Mouse (Mus musculus) right cerebral cortex, postnatal 25 days (tissue): ENCODE data around the gene Slc25a47.
"Not testable (repeated sequence)": the region's sequence is repeated elsewhere in the genome, so short reads cannot be mapped to it uniquely, and the experiment has no call there.

Source experiments
- DNase-seq: peaks from one replicate; pipeline ENCODE4 v3.0.0; 2022

Slc25a47 gene

DNA sequence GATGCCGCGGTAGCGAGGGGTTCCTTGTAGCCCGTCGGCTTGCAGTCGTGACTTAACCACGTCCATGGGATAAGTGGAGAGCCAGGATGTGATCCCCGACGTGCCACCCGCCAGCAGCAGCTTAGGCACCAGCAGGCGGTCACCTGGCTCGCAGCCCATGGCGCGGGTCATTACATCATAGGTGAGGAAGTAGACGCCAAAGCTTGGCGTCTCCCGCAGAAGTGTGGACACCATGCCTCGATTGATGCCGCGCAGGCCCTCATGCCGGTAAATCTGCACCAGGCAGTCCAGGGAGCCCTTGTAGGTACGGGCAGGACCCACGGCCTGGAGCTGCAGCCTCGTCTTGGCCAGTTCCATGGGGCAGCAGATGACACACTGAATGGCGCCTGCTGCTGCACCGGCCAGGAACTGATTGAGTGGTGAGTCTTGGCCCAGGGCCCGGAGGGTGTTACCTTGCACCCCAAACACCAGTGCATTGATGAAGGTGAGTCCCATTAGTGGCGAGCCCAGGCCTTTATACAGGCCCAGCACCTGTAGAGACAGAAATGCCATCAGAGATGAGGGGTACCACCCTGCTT lies 8.8 kb upstream of the Slc25a47 start:
- DNase-seq: no peak

DNA sequence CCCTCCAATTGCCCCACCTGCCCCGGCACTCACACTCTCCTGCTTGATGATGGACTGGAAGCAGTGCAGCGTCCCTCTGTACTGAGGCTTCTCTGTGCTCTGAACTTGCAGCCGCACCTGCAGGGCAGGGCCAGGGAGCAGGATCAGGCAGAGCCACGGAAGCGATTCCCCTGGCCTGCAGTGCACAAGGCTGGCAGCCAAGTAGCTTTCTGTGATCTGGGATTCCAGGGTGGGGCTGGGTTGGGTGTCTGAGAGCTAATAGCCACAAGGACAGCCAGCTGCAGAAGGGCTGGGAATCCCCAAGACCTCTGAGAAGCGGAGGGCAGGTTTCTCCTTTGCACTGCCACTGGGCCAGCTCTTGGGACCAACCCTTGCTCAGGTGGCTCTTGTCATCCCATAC lies 8.2 kb upstream of the Slc25a47 start:
- DNase-seq: no peak

DNA sequence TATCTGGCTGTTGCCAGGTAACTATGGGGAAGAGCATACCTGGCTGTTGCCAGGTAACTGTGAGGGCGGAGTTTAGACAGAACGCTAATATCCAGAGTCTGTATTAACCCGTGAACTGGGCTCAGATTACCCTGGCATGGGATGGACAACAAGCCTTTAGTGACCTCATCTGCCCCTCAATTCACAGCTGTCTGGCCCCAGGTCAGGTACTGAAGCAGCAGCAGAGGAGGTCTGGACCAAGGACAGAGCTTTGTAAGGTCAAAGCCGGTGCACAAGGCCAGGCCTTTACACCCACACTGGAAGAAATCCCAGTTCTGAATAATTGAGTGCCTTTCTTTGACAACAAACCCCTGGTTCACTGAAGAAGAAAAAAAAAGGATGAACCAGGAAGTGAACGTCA lies 6.2 kb upstream of the Slc25a47 start:
- DNase-seq: no peak

DNA sequence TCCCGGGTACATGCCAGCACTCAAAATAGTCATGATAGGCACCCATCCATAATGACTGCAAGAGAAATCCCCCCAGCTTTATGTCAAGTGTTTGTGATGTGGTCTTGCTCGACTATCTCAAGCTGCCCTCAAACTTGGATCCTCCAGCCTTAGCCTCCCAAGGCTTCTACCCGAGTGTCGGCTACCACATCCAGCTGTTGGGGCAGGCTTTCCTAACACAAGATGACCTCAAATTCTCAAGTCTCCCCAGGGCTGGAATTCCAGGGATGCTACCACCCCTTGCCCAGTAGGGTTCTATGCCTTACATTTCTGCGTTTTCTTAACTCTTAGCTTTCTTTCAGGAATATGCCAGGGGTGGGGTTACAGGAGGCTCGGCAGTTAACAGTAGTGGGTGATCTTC lies 5.5 kb upstream of the Slc25a47 start:
- DNase-seq: no peak

DNA sequence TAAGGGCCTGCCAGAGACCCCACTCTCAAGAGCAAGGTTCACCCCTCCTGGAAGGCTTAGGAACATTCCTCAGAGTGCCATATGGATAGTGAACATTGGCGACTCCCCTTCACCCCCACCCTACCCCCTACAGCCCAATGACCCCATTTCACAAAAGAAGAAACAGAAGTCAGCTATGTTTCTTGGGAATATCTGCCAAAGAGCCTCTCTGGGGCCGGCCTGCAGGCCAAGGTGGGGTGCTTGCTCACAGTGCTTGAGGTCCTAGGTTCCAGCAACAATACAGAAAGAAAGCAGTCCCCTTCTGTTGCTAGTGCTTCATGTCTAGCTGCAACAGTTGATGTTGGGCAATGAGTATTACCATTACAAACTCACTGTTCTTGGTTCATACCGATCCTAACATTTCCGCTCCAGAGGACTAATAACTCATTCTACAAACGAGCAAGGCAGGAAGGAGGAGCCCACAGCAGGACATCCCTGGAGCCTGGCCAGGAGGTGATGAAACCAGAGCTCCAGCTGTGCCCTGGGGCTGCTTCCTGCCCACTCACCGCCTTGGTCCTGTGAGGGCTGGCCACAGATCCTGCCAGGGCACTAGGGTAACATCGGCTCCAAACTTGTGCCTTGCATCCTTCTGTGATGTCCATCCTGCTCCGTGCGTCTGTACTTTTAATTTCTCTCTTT lies 3.7 kb upstream of the Slc25a47 start:
- DNase-seq: no peak

DNA sequence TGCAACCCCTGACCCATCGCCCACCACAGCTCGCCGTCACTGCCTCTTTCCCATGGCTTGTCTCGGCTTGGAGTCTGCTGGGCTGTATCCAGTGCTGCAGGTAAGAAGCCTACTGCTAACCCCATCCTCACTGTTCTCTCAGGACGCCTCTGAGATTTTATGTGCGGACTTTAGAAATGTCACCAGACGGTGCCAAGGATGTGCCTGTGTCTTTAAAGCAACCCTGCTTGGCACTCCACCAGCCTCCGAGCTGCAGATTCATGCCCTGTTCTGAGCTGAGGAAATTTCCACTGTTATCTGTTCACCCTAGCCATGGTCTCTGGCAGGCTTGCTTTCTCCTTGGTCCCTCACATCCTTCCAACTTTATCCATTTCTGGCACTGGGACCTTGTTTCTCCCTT lies 3.0 kb upstream of the Slc25a47 start:
- no peak for DNase-seq

DNA sequence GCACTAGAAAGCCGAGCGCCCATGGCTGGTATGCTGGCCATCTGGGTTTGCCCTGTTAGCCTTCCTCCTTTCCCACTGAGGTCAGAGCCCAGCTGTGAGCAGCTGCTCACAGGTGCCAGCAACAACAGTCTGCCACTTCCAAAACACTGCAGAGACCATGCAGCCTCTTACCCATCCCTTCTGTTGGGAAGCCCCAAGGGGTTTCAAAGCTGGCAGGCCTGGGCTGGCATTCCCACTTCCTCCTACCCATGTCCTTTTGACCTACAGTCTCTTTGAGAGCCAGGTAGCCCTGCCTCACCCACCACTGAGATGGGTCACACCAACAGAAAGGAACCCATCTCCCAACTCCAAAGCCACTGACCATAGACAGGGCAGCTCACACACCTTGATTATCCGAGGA lies 2.4 kb upstream of the Slc25a47 start:
- no peak for DNase-seq

DNA sequence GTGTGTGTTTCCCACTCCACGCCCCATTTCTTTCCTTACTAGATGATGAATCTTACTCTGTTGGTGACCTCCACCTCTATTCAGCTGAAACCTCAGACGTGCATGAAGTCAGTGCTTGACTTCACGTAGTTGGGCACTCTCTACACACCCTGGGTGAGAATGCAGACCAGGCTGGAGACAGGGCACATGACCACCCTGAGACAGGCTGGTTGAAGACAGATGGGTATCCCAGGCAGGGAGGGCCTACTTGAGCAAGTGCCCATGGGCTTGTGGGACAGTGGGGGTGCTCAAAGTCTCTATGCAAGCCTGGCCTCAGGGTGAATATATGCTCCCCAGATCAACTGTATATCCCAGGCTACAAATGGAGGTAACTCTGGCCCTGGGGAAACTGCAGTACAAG lies 1.5 kb upstream of the Slc25a47 start:
- DNase-seq: no peak

DNA sequence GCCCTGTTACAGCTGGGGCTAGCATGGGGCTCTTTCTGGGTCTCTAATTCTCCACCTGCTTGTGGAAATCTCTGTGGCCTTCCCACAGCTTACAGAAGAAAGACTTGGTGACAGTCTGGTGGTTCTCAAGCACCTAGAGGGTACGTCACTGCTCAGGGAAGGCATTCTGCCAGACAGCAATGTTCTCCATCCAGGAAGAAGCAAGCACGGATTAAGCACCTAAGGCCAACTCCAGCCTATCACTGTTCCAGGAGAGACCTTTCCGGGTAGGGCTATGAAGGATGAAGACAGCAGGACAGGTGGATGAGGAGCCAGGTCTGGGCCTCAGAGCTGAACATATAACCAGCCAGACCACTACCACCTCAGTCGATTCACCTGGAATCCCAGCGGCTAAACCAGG lies 1.1 kb upstream of the Slc25a47 start:
- DNase-seq: no peak

DNA sequence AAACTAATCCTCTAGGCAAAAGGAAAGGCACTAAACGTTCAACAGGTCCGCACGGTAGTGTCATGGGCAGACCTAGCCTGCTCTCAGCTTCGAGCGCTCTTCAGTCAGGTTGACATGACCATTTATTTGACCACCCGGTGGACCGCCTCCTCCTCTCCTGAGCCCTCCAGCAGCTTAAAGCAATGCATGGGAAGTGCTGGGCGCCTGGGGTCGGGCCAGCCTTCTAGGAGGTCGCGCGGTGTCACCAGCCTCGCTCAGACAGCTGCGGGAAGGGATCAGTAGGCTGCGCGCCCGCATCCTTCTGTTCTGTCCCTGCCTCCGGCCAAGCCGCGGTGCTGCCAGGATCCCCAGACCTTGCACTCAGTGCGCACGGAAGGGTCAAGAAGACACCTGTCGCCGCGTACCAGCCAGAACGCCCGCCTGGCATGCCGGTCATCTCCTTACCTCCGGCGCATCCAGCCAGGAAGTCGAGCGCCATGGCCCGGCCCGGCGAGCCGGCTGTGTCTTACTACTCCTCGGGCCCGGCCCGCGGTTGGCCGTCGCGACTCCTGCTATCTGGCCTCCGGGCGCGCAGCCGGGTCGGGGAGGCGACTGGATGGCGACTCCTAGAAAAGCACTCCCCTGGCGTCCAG lies 522 bp upstream of the Slc25a47 start:
- no peak for DNase-seq

DNA sequence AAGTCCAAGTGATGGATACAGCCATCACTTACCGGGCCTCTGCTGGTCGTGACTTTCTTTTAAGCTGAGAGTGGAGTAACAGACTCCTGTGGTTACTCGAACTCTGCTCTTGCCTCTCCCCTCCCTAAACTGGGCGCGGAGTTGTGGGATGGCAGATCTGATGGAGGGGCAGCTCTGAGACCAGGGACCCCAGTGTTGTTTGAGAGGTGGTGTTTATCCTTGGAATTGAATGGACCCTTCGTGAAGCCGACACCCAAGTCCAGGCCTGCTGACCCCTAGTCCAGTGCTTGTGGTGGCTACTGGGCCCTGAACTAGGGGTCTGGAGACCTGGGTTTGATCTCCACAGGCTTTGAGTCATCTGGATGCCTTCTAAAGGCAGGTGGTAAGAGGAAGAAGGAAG lies 876 bp downstream of the Slc25a47 start:
- DNase-seq: no peak

DNA sequence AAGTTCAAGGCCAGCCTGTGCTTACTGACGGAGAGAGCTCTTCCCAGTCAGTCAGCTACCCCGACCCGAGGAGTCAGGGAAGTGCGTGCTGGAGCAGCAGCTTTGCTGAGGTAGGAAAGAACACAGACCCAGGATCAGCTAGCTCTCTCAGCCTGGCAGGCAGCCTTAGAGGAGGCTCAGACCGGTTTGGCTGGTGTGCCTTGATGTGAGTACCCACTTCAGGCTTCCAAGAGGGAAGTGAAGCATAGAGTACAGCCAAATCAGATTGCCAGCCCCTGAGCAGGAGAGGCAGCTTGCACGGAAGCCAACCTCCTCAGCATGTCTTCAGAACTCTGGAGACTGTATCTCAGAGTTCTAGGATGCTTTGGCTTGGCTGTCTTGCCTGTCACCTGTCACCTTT lies 5.3 kb downstream of the Slc25a47 start:
- DNase-seq: no peak

DNA sequence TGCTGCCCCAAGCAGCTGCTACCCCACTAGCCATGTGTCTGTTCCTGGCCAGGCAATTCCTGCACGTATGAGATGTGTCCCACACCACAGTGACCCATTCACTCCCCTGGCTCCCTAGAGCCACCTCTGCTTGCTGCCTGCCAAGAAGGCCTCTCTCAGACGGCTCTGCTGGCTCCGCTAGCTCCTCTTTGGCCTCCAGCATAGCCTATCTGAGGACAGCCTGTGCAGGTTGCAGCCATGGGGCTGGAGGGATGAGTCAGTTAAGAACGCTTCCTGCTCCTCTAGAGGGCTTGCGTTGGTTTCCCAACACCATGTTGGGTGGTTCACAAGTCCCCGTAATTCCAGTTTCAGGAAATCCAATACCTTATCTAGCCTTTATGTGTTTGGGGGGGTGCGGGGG lies 6.8 kb downstream of the Slc25a47 start:
- no peak for DNase-seq

DNA sequence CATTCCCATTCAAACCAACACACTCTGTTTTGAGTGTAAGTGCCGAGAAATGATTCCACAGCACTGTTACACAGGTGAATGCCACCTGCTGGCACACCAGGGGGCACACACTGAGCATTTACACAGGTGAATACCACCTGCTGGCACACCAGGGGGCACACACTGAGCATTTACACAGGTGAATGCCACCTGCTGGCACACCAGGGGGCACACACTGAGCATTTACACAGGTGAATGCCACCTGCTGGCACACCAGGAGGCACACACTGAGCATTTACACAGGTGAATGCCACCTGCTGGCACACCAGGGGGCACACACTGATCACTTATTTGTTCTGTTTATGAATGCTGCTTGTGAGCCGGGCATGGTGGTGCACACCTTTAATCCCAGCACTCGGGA lies 12.2 kb downstream of the Slc25a47 start:
- not testable (repeated sequence) for DNase-seq

DNA sequence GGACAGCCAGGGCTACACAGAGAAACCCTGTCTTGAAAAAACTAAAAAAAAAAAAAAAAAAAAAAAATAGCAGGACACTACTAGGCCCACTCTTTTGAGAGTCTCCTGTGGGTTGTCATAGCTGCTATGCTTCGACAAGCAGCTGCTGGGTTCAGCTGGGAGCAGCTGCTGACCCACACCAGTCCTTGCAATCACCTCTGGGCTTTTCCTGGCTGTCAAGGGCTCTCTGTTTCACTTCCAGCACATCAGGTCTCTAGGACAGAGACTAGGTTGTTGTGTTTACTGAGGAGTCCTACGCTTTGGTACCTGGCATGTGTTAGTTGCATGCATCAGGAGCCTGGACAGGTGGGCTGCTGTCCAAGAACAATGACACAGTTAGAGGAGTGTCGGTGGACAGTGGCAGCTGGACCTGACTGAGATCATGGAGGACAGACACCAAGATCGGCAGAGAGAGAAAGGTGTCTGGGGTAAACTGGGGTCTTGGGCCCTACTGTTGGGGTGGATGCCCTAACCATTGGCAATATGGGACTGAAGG lies 13.7 kb downstream of the Slc25a47 start:
- no peak for DNase-seq

DNA sequence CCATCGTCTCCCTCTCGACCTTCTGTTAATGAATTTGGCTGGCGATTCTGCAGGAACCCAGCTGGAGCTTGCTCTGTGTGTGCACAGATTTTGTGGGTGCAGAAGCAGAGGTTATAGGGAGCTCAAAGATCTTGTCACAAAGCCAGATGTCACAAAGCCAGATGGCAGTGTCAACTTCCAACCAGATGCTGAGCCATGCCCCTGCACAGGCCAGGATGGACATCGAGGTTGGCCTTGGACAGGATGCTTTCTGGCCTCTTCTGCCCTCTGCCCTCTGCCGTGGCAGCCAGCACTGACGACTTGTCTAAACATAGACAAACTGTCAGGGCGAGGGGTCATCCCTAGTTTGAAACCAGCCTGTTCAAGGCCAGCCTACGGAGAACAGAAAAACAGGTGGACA lies 14.3 kb downstream of the Slc25a47 start:
- no peak for DNase-seq

DNA sequence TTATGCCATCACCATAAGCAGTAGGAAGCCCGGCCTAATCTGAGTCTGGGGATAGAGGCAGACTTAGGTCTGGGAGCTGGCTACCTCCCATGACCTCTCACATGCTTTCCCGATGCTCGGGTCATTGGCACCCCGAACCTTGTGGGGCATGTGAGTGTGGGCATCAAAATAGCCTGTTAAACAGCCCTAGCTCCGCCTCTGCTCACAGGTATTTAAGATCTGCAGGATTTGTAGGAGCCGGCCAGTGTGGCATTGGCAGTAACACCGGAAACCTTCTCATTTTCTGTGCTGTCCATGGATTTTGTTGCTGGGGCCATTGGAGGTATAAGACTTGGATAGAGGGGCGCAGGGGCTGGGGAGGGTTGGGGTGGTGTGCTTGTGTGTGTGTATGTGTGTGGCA lies 15.0 kb downstream of the Slc25a47 start:
- no peak for DNase-seq

DNA sequence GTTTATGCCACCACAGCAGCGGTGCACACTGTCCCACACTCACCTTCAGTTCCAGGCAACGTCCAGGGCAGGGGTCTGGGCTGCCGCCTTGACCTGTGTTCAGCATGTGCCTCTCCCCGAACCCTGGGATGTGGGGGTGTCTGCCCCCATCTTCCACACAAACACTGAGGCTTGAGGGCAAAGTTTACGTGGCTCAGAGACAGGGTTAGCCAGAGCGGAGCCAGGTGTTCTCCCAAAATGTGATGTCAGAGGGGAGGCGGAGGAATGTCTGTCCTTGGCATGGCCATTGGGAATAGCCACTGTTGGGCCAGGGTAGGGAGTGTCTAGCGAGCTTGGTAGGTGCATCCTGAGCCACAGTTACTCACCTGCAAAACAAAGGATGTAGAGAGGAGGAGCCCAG lies 17.0 kb downstream of the Slc25a47 start:
- no peak for DNase-seq

DNA sequence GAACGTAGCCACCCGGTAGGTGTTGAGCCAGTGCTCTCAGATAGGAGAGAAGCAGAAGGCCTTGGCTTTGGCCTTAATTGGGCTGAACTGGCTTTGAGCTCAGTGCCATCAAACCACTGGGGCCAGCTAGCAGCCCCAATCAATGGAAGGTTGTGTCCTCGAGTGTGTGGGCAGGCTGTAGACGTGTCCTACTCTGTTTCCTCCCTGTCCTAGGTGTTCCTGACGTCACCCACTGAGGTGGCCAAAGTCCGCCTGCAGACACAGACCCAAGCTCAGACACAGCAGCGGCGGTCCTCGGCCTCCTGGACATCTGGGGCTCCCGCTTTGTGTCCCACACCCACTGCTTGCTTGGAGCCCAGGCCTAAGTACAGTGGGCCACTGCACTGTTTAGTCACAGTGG lies 19.2 kb downstream of the Slc25a47 start:
- no peak for DNase-seq

DNA sequence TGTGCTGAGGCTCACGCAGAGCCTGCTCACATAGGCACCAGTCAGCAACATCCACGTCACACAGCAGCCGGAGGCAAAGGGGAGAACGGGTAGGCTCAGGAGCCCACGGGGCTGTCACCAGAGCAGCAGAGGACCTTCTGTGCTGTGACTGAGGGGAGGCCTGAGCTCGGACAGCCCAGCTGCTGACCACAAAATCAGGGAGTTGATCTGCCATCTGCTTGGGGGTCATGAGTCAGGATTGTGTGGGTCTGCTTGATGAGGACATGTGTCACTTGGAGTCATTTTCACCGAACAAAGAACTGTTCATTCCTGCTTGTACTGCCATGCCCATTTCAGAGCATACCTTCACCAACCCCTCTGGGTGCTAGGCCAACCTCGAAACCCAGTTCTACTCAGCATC lies 20.3 kb downstream of the Slc25a47 start:
- no peak for DNase-seq

DNA sequence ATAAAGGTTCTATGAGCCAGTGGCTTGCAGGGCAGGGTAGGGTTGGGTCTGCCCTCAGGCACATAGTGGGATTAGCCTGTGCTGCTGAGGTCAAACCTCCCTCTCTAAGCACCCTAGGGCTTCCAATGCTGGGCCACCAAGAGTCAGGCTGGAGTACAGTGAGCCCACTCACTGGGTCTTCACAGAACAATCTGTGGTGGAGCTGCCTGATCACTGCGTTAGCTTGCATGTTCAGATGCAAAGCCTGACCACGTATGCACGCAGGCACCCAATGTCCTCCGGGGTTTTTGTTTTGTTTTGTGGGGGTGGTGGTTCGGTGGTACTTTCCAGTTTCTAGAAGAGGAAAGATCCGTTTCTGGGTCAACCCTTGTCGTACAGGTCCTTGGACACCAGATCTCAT lies 21.3 kb downstream of the Slc25a47 start:
- no peak for DNase-seq

DNA sequence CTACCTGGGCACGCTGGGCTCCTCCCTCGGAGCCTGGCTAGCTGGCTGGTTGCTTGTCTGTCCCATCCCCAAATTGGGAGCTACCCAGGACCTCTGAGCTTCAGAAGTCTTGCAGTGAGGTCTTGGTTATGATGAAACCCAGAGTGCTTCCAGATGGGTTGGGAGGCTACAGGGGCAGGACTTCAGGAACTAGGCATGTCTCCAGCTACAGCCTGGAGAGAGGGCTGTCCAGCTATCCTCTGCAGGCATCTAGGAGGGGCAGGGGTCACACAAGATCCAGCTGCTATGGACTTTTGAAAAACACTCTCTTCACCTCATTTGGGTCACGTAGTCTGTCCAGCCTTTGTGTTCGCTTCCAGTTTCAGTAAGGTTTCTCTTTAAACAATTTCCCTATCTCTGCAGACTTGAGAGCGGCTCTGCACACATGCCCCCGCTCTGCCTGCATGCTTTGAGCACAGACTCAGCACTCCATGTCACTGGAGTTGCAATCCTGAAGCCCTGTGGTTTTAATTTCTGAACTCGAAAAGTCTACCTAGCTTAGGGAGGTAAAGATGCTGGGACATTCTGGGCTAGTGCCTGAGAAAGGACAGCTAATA lies 21.8 kb downstream of the Slc25a47 start:
- no peak for DNase-seq

DNA sequence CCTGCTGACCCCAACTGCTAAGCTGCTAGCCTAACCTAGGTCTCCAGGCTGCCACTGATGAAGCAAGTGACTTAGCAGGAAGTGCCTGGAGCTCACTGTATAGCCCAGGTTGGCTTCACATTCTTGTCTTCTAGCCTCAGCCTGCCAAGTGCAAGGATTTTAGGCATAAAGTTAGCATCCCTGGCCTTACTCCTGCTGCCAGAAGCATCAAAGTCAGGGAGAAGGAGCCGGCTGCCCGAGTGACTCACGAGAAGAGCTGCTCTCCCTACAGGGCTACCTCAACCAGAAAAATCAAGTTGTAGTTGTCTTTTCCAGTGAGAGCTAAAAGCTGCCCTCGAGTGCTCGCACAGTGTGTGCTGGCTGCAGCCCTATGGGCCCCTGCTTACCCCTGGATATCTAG lies 22.6 kb downstream of the Slc25a47 start:
- no peak for DNase-seq

DNA sequence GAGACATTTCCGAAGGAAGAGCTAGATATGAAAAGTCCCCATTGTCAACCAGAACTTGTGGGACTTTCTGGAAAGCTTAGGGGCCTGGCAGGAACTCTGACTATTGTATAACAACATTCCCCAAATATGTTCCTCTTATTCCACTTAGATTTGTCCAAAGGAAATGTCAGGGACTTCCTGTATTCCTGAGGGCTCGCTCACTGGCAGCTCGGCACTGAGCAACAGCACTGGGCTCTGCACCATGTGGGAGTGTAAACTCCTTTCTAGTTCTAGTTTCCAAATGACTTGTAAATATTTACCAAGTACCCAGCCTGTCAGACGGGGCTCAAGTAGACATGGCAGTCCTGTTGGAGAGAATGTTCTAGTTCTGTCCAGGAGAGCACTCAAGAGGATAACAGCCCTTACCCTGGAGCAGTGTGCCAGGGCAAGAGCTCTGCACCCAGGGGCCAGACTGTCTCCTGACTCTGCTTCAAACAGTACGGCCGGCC lies 29.2 kb downstream of the Slc25a47 start:
- no peak for DNase-seq
